Mouse (Mus musculus): ENCODE results near the gene Rnf133.

Gene Rnf133

GRCm38 (mm10) chr6:23650205-23650604, at the start of gene Rnf133:
TSS of gene Rnf133 (minus strand) at chr6:23650305.
- no peak for DNase-seq

- DNase-seq = no peak
Observed at GRCm38 (mm10) chr6:23678172-23678571, 28.1 kb upstream of the Rnf133 start.

DNA sequence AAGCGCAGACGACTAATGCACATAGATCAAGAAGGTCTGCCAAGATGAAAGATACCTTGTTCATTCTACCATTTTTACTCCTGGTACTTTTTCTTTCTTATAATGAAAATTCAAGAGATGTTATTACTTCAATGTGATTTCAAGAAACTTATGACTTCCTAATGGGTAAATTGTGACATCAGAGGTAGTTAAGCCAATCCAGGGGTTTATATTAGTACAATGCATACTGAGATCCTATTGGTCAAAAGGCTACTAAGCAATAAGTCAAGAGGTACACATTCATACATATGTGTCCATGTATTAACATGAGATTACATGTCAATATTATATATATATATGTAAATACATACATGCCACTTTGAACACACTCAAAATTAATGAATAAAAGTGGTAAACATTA, 4.9 kb upstream of the Rnf133 start, which contains the start of gene Rnf148:
Rnf148 (minus strand) TSS at position 101 of the 400 bp plus-strand sequence.
- DNase-seq = no peak

DNA sequence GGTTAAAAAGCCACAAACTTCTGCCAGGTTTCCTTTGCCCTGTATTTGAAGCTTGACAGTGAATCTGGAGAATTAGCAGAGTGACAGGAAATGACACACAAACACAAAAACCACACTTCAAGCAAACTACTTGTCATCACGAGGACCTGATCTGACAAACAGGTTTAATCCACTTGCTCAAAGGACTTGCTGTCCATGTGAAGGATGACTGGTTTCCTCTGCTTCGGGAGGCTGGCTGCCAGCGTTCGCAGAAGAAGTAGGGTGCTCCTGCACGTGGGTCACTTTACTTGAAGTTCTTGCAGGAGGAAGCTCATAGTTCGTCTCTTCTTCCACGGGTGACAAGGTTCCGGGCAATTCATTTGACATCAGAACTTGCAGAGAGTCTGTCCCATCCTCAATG, 1.4 kb downstream of the Rnf133 start:
- DNase-seq = no peak

DNA sequence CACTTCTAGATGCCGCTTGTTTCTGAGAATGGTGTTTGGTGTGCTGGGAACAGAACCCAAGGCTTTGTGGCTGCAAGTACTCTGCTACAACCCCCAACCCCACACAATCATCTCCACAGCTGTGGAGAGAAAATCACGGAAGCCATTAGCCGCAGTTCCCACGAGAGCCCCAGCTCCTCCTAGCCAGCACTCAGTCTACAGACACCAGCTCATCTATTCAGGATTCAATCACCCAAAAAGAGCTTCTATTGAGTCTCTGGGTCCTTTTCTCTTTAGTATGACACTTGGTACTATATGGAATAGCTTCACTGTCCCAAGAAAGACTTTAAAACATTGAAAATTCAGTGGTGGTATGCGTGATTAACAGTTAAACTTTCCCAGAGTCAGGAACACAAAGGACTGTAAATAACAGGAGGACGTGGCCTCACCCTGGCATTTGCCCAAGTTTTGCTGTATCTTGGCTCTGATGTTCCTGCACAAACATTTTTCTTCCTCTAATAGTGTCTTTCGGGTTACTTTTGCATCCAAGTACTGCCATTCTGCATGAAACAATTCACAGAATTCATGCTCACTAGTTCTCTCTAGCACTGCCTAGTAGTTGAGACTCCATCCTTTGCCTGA, 2.4 kb downstream of the Rnf133 start:
- no peak for DNase-seq

GRCm38 (mm10) chr6:23637081-23637480, 13.0 kb downstream of the Rnf133 start:
- DNase-seq = no peak

DNA sequence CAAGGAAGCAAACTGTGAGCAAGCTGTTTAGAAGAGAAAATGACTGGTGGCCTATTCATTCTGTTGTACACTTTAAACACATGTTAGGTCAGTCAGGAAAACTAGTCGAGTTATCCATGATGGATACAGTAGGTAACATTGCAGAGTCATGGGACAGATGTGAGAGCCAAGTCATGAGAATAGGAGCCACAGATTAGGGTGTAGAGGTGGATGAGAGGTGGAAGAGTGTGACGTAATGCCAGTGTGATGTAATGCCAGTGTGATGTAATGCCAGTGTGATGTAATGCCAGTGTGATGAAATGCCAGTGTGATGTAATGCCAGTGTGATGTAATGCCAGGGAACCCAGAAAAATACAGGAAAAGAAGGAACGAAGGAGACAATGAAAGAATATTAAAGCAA, 14.9 kb downstream of the Rnf133 start:
- no peak for DNase-seq

- DNase-seq = no peak
Observed at GRCm38 (mm10) chr6:23634016-23634415, 16.1 kb downstream of the Rnf133 start.

- DNase-seq = no peak
Observed at GRCm38 (mm10) chr6:23630465-23630864, 19.6 kb downstream of the Rnf133 start.

Data from thymus, postnatal 4 days (tissue).